Mouse (Mus musculus) myocyte (in vitro differentiated cells): ENCODE measurements around the gene N4bp2. TPM values are rescaled to one million over a fixed set of nuclear protein-coding genes. Genes with fewer than 3 reads are reported as not detected.

Experiments used
- H3K27me3 ChIP-seq: one replicate; pipeline ENCODE4 v1.6.1; 2011; ENCODE audit not compliant: control insufficient read depth, insufficient read depth, insufficient read length
- H3K36me3 ChIP-seq: one replicate; pipeline ENCODE4 v1.6.1; 2011; ENCODE audit not compliant: control insufficient read depth, insufficient read depth
- H3K4me2 ChIP-seq: one replicate; pipeline ENCODE4 v1.6.1; 2011; ENCODE audit warnings: low read depth, control low read depth
- H3K4me3 ChIP-seq: one replicate; pipeline ENCODE4 v1.5.1; 2011; ENCODE audit warnings: mild to moderate bottlenecking, control low read depth, moderate library complexity
- H3K79me2 ChIP-seq: one replicate; pipeline ENCODE4 v1.6.1; 2011; ENCODE audit not compliant: control insufficient read depth, insufficient read depth
- H3ac ChIP-seq: one replicate; pipeline ENCODE4 v1.6.1; 2011; ENCODE audit not compliant: control insufficient read depth, insufficient read length
- CEBPB ChIP-seq: IDR thresholded peaks from 2 replicates; pipeline ENCODE4 v1.6.1; 2011; ENCODE audit warnings: mild to moderate bottlenecking, moderate library complexity; ENCODE audit not compliant: poor library complexity, insufficient read depth, severe bottlenecking
- E2F4 ChIP-seq: IDR thresholded peaks from one replicate; pipeline ENCODE4 v1.6.1; 2011; ENCODE audit warnings: mild to moderate bottlenecking, control low read depth, moderate library complexity; ENCODE audit not compliant: insufficient read depth
- MAX ChIP-seq: IDR thresholded peaks from one replicate; pipeline ENCODE4 v1.6.1; 2011; ENCODE audit warnings: low read depth, mild to moderate bottlenecking, control low read depth
- MYOD1 ChIP-seq, 3 experiments: IDR thresholded peaks; one replicate each; pipeline ENCODE4 v1.6.1; 2011; ENCODE audit warnings: control low read depth in 2 of 3, low read depth in 2 of 3, mild to moderate bottlenecking in 2 of 3, moderate library complexity in 1 of 3; ENCODE audit not compliant: insufficient read length in 2 of 3, control insufficient read depth in 1 of 3
- MYOG ChIP-seq, 3 experiments: IDR thresholded peaks; one replicate each; pipeline ENCODE4 v1.6.1; 2011; ENCODE audit warnings: control low read depth in 2 of 3, low read depth in 2 of 3, mild to moderate bottlenecking in 2 of 3; ENCODE audit not compliant: insufficient read length in 2 of 3, control insufficient read depth in 1 of 3, insufficient read depth in 1 of 3
- POLR2A ChIP-seq: IDR thresholded peaks from one replicate; pipeline ENCODE4 v1.6.1; 2011; ENCODE audit warnings: low read depth, mild to moderate bottlenecking, control low read depth, moderate library complexity; ENCODE audit not compliant: insufficient read length
- POLR2AphosphoS2 ChIP-seq: IDR thresholded peaks from one replicate; pipeline ENCODE4 v1.6.1; 2011; ENCODE audit warnings: low read depth, control low read depth; ENCODE audit not compliant: insufficient read length
- REST ChIP-seq: IDR thresholded peaks from one replicate; pipeline ENCODE4 v1.6.1; 2011; ENCODE audit warnings: mild to moderate bottlenecking, control low read depth, moderate library complexity; ENCODE audit not compliant: insufficient read depth, insufficient read length
- SRF ChIP-seq: IDR thresholded peaks from one replicate; pipeline ENCODE4 v1.6.1; 2011; ENCODE audit warnings: low read depth; ENCODE audit not compliant: control insufficient read depth, insufficient read length
- TCF12 ChIP-seq: IDR thresholded peaks from one replicate; pipeline ENCODE4 v1.6.1; 2011; ENCODE audit warnings: mild to moderate bottlenecking, control low read depth; ENCODE audit not compliant: poor library complexity, insufficient read depth, severe bottlenecking
- TCF3 ChIP-seq: IDR thresholded peaks from one replicate; pipeline ENCODE4 v1.6.1; 2011; ENCODE audit warnings: low read depth, control low read depth; ENCODE audit not compliant: insufficient read length
- USF1 ChIP-seq: IDR thresholded peaks from one replicate; pipeline ENCODE4 v1.6.1; 2011; ENCODE audit warnings: low read depth, mild to moderate bottlenecking, control low read depth, moderate library complexity
- polyA plus RNA-seq: library from polyadenylated mRNA; unstranded; fragments of >200 nt; fragmentation: generic; extraction: Trizol; gene quantifications from one replicate; pipeline ENCODE4 v1.2.1, GENCODE M21; 2012; ENCODE audit warnings: missing spikeins

Gene N4bp2
- polyA plus RNA-seq, 1 experiment, result 1.9 TPM

DNA sequence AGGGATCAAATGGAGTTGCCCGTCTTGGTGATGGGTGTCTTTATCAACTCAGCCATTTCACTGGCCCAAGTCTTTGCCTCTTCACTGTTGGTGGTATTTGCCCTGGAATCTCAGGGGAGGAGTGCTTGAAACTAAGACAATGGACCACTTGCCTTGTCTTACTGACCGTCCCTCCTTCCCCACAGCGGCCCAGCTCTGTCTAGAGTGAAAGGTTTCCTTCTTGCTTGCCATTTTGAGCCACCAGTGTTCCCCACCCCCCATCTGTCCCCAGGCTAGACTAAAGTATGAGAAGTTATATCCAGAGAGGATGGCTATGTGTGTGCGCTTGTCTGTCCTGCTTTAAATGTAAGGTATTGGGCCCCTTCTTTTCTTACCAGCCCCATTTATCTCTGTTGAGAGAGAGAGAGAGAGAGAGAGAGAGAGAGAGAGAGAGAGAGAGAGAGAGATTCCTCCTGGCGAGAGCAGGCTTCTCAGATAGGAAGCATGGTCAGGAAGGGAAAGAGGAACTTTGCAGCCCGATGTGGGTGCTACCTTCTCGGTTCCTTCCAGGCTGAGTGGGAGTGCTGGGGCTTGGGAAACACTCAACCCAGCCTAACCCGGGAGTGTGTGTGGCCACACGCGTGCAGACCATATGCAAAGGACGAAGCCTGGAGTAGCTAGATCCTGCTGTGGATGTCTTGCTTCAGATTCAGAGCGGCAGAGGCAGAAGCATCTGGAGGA lies 97.1 kb downstream of the N4bp2 start:
- Histone ChIP-seq H3K79me2 (no peaks in the 10 kb centered on the region), H3ac (no peak overlapping the region), H3K4me3 (no peak overlapping the region), H3K4me2 (no peak overlapping the region), H3K27me3 (no peaks in the 10 kb centered on the region), H3K36me3 (no peaks in the 10 kb centered on the region)
- TF ChIP-seq E2F4, result no peak
- no peak for TF ChIP-seq TCF12
- TF ChIP-seq POLR2AphosphoS2, result no peak
- no peak for TF ChIP-seq TCF3
- TF ChIP-seq MYOD1 (IDR thresholded peaks at IDR 0.05; ENCODE audit: control insufficient read depth in 1 of 3, insufficient read length in 2 of 3, low read depth in 2 of 3), result no peak
- TF ChIP-seq CEBPB, result no peak
- TF ChIP-seq SRF, result no peak
- TF ChIP-seq REST, result no peak
- TF ChIP-seq MYOG (IDR thresholded peaks at IDR 0.05; ENCODE audit: control insufficient read depth in 1 of 3, insufficient read depth in 1 of 3, insufficient read length in 2 of 3, low read depth in 2 of 3), result no peak
- TF ChIP-seq MAX, result no peak
- no peak for TF ChIP-seq USF1
- TF ChIP-seq POLR2A, result no peak

DNA sequence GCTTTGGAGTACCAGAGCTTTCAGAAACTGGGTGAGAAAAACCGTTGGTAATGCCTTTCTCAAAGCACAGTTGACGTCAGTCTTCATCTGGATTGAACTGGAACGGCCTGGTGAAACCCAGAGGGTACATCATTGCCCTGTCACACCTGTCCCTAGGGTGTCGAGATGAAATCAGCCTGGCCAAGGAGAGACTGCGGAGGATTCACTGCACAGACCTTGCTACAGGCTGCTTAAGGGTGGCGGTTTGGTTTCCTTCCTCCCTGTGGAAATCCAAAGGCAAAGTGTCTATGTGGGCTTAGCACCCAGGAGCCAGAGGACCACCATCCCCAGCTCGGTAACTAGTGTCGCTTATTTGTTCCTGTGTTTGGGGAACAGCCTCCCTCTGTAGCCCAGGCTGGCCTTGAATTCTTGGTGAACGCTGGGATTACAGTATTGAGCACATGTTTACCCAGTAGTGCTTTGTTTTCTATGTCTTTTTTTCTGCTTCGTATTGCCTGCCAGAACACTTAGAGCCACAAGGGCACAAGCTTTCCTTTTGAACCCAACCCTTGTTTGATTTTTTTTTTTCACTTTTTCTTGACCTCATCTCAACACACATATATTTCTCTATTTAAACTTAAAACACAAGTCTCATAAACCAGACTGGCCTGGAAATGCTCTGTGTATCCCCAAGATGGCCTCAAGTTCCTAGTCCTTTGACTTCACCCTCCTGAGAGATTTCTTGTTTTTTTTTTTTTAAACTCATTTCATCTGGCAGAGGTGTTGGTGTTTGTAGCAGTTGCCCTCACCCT lies 98.0 kb downstream of the N4bp2 start, which contains the start of gene Rhoh:
TSS of gene Rhoh (plus strand) at position 60 of the 791 bp plus-strand sequence.
- Histone ChIP-seq H3ac (no peak within 1 kb of the TSS), H3K4me3 (no peak within 1 kb of the TSS), H3K79me2 (no peaks in the 10 kb centered on the region), H3K4me2 (no peak within 1 kb of the TSS), H3K27me3 (no peaks in the 10 kb centered on the region), H3K36me3 (no peaks in the 10 kb centered on the region)
- no peak for TF ChIP-seq CEBPB
- TF ChIP-seq TCF12, result no peak
- no peak for TF ChIP-seq USF1

DNA sequence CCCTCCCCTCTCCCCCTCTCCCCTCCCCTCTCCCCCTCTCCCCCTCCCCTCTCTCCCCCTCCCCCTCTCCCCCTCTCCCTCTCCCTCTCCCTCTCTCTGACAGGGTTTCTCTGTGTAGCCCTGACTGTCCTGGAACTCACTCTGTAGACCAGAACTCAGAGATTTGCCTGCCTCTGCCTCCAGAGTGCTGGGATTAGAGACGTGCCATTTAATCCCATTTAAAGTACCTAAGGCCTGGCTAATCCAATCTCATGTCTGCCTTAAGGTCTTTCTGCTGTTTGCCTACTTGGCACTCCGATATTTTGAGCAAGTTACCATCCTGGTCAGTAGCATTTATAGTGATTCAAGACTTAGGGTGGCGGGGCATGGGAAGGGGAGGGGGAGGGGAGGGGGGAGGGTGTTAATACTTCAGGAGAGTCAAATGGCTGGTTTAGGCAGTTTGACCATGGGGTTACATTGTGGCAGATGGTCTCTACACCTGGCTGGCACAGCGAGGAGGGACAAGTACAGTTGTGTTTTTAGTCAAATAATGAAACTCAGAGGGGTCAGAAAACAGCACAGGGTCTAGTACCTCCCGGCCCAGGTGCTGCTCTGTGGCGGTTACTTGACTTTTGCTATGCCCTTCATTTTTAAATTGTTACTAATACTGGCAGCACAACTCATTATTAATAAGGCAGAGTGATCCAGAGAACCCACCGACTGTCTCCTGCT lies 99.1 kb downstream of the N4bp2 start:
- no peak overlapping the region for H3ac ChIP-seq
- no peaks in the 10 kb centered on the region for H3K79me2 ChIP-seq
- H3K4me3 ChIP-seq, result no peak overlapping the region
- no peak overlapping the region for H3K4me2 ChIP-seq
- no peaks in the 10 kb centered on the region for H3K27me3 ChIP-seq
- H3K36me3 ChIP-seq, result no peaks in the 10 kb centered on the region
- TF ChIP-seq MAX, result no peak
- TF ChIP-seq REST, result no peak
- no peak for TF ChIP-seq CEBPB
- no peak for TF ChIP-seq MYOD1 (IDR thresholded peaks at IDR 0.05; ENCODE audit: control insufficient read depth in 1 of 3, insufficient read length in 2 of 3, low read depth in 2 of 3)
- no peak for TF ChIP-seq POLR2A
- TF ChIP-seq TCF12, result no peak
- TF ChIP-seq USF1, result no peak

GRCm38 (mm10) chr5:65863349-65863749 lies 100.0 kb downstream of the N4bp2 start:
- TF ChIP-seq MAX (no peak), REST (no peak), MYOD1 (IDR thresholded peaks at IDR 0.05; ENCODE audit: control insufficient read depth in 1 of 3, insufficient read length in 2 of 3, low read depth in 2 of 3) (no peak)
- no peaks in the 10 kb centered on the region for H3K79me2 ChIP-seq
- H3K4me2 ChIP-seq, result no peak overlapping the region
- no peaks in the 10 kb centered on the region for H3K36me3 ChIP-seq
- H3K27me3 ChIP-seq, result no peaks in the 10 kb centered on the region
- H3ac ChIP-seq, result no peak overlapping the region
- no peak overlapping the region for H3K4me3 ChIP-seq

GRCm38 (mm10) chr5:65864486-65864885 lies 101.2 kb downstream of the N4bp2 start:
- Histone ChIP-seq H3K27me3 (no peaks in the 10 kb centered on the region), H3K79me2 (no peaks in the 10 kb centered on the region), H3ac (no peak overlapping the region), H3K4me3 (no peak overlapping the region), H3K4me2 (no peak overlapping the region), H3K36me3 (no peaks in the 10 kb centered on the region)
- no peak for TF ChIP-seq POLR2A
- TF ChIP-seq E2F4, result no peak
- no peak for TF ChIP-seq USF1
- no peak for TF ChIP-seq POLR2AphosphoS2
- TF ChIP-seq MAX, result no peak
- no peak for TF ChIP-seq REST
- no peak for TF ChIP-seq TCF12
- no peak for TF ChIP-seq CEBPB
- no peak for TF ChIP-seq TCF3
- TF ChIP-seq MYOD1 (IDR thresholded peaks at IDR 0.05; ENCODE audit: control insufficient read depth in 1 of 3, insufficient read length in 2 of 3, low read depth in 2 of 3), result no peak
- TF ChIP-seq MYOG (IDR thresholded peaks at IDR 0.05; ENCODE audit: control insufficient read depth in 1 of 3, insufficient read depth in 1 of 3, insufficient read length in 2 of 3, low read depth in 2 of 3), result no peak
- no peak for TF ChIP-seq SRF
